Mouse (Mus musculus) B cell, adult (primary cell): ENCODE results near the gene Pdk1. TPM values are rescaled to one million over a fixed set of nuclear protein-coding genes. Genes with fewer than 3 reads are reported as not detected.

Experiments
- total RNA-seq: library from RNA; stranded (reverse); gene quantifications from 4 replicates; pipeline ENCODE4 v1.2.4, GENCODE M21; 2023; ENCODE audit not compliant: inconsistent age

The Pdk1 gene
- total RNA-seq = 18.1 to 22.7 TPM (median 20.9 TPM) in 4 replicates

DNA sequence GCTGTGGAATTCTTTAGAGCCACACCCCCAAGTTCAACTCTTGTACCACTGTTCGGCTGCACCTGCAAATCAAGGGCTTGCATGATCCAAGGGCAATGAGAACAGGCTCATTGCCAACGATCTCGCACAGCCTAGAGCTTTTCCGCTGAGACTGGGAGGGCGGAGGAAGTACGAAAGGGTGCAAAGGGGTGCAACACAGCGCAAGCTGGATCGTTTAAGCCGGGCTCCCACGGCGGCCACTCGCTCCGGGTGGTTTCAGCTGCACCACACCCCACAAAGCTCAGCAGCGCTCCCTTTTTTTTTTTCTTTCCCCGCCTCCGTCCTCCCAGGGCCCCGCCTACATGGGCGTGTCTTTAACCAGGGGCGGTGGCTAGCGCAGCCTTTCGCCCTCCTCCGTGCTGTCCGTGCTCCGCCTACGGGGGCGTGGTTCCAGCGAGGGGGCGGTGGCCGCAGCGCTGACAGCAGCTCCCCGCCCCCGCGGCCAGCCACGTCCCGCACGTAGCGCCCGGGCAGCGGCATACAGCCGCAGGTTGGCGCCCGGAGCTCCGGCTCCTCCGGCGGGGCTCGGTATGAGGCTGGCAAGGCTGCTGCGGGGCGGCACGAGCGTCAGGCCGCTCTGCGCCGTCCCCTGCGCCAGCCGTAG lies at the start of gene Pdk1:
Gene Pdk1, plus strand, starts transcription at position 424 of the 643 bp plus-strand sequence.

Other genes starting within 250 kb of the Pdk1 start
- 11.0 to 14.7 TPM (median 13.4 TPM) in 4 replicates for gene Itga6, start 127.6 kb upstream of the Pdk1 start, total RNA-seq
- 143 to 168 TPM (median 162 TPM) in 4 replicates for gene Rapgef4, start 108.0 kb downstream of the Pdk1 start, total RNA-seq